Mouse (Mus musculus): ENCODE results near the gene Adprhl1.

Adprhl1 gene

GRCm38 (mm10) chr8:13254019-13254418, at the start of gene Adprhl1:
TSS of gene Adprhl1 (minus strand) at chr8:13254162.
- DNase-seq (ENCODE audit: low read depth, low spot score): peak; percentile 76

- DNase-seq (ENCODE audit: low read depth, low spot score): no peak
Observed at GRCm38 (mm10) chr8:13301036-13301435, 47.1 kb upstream of the Adprhl1 start.

GRCm38 (mm10) chr8:13299571-13299970, 45.6 kb upstream of the Adprhl1 start:
- DNase-seq (ENCODE audit: low read depth, low spot score): no peak

DNA sequence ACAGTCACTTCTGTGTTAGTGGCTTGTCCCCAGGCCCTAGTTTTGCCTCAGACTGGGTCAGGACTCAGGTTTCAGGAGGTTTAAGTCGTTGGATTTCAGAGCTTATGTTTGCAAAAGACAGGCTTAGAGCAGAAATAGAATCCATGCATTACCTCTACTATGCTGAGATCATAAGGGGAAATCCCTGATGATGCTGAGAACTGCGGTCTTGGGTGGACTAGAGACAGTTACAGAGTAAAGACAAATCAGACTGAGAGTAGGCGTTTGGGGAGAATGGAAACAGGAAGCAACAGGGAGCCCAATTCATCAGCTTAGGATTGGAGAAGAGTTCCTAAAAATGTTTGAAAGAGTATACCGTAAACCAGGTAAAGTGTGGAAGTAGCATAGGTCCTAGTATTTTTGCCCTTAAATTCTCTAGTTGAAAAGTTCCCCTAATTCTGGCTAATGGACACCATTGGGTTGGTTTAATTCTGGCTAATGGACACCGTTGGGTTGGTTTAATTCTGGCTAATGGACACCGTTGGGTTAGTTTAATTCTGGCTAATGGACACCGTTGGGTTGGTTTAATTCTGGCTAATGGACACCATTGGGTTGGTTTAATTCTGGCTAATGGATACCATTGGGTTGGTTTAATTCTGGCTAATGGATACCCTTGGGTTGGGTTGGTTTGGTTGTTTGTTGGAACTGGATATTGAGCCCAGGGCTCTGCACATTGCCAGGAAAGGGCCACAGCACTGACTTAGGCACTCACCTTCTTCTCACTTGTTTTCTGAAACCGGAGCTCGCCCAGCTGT, 39.9 kb upstream of the Adprhl1 start:
- no peak for DNase-seq (ENCODE audit: low read depth, low spot score)

DNA sequence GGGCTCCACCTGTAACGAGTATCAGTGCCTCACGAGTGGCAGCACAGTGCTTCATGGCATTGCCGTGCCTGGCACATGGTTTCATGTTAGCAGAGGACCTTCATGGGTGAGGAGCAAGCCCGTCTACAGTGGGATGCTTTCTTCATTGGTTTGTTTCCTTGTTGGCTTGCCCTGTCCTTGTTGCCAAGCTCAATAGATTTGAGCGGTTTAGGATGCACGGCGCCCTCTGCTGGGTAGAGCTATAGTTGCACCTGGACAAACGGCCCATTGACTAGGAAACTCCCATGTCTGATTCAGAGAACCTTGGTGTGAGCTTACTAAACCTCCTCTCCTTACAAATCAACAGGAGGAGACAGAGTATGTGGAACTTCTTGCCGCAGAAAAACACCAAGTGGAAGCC, 38.4 kb upstream of the Adprhl1 start:
- DNase-seq (ENCODE audit: low read depth, low spot score): peak; percentile 95

DNA sequence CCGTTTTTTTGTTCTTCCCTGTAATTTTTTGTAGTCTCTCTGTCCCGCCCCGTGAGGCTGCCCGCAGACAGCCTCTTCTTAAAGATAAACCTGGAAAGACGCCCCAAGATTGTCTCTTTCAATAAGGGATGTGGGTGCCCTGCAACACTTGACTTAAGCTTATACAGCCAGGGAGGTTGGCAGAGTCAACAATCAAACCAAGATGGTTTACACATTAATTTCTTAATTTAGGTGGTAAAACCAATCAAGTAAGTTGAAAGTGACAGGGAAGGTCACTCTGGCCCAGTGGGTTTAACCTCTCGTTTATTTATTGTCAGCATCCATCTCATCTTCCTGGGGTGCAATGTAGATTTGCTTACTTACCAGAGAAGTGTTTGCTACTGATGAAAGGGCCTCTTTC, 34.7 kb upstream of the Adprhl1 start:
- peak; percentile 23 for DNase-seq (ENCODE audit: low read depth, low spot score)

- DNase-seq (ENCODE audit: low read depth, low spot score): peak; percentile 98
Observed at GRCm38 (mm10) chr8:13287692-13288623, 34.0 kb upstream of the Adprhl1 start, which contains the start of the genes Dcun1d2 and Tmco3. TSS of gene Dcun1d2 (minus strand) at chr8:13288131. TSS of gene Tmco3 (plus strand) at chr8:13288190.

- DNase-seq (ENCODE audit: low read depth, low spot score): peak; percentile 91
Observed at GRCm38 (mm10) chr8:13287304-13287691, 33.3 kb upstream of the Adprhl1 start.

DNA sequence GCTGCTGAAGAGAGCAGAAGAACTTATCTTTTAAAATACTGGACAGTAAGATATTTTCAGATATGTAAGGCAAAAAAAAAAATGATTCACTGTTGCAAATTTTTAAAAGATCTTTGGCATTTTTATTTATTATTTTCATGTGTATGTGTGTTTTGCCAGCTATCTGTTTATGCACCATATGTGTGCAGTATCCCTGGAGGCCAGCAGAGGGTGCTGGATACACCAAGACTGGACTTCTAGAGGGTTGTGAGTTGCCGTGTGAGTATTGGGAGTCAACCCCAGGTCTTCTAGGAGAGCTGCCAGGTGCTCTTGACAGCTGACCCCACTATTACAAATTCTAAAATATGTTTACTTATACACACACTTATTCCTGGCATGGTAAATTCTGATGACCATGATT, 29.2 kb upstream of the Adprhl1 start:
- DNase-seq (ENCODE audit: low read depth, low spot score): peak; percentile 22

GRCm38 (mm10) chr8:13276941-13277447, 23.0 kb upstream of the Adprhl1 start:
- no peak for DNase-seq (ENCODE audit: low read depth, low spot score)

DNA sequence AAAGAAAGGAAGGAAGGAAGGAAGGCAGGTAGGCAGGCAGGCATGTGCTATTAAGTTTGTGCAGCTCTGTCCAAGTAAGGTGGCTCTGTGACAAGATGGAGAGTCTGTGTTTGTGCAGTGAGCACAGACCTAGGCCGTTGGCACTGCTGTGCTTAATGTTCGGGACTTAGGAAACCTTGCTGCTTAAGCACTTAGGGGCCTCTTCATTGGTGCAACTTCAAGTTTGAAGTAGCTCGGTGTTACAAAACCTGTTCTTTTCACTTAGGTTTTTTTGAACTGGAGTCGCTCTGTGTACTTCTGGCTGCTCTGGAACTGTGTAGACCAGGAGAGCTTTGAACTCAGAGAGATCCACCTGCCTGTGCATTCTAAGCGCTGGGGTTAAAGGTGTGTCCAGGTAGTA, 18.9 kb upstream of the Adprhl1 start:
- no peak for DNase-seq (ENCODE audit: low read depth, low spot score)

DNA sequence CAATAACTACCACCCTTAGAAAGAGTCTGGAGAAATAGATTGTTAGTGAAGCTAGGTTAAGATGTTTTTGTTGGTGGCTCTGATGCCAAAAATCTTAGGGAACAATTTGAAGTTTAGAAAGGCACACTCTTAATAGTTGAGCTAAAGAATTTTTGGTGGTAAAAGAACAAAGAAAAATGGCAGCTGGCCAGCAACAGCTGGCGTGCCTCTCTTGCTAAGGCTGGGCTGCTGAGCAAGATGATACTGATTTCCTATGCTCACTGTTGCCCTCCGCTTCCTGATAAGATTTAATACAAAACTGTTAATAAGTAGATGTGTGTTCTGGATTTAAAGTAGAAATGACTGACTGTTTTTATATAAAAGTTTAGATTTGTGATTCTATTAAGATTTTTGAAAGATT, 13.6 kb upstream of the Adprhl1 start:
- DNase-seq (ENCODE audit: low read depth, low spot score): no peak

GRCm38 (mm10) chr8:13263376-13263775, 9.4 kb upstream of the Adprhl1 start:
- no peak for DNase-seq (ENCODE audit: low read depth, low spot score)

DNA sequence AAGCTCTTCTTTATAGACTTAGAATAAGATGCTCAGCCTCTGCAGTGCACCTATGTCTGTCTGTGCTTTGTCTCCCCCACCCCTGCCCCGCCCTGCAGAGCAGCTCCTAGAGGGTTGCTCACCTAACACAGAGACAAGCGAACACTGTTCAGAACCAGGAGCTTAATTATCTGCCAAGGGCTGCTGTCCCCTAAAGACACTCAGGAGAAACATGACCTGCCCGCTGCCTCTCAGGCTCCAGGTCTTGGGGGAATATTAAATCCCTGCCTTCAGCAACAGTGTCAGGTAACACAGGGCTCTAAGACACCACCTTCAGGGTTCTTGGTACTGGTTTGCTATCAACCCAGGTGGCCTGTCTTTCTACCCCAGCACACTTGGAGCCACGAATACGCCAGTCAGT, 549 bp downstream of the Adprhl1 start:
- DNase-seq (ENCODE audit: low read depth, low spot score): no peak

GRCm38 (mm10) chr8:13252837-13253236, 1.1 kb downstream of the Adprhl1 start:
- DNase-seq (ENCODE audit: low read depth, low spot score): no peak

DNA sequence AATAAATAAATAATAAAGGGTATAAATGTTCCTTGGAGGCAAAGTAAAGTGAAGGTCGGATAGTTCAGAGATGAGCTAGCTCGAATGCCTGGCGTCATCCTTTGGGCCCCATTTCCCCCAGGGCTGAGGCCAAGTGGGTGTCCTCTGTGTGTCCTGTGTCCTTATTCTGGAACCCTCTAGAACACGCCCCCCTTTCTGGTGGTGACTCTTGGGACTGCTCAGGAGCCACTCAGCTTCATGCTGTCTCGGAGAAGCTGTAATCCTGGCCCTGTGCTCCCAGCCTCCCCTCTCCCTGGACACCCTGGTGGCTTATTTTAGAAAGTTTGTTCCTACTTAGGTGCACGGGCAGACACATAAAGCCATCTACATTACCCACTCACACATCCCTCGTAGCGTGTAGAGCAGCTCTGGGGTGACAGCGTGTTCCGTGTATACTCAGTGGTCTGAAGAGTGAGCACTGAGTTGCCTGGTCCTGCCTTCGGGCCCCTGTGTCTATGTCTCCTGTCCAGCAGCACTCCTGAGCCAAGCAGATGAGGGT, 9.6 kb downstream of the Adprhl1 start:
- no peak for DNase-seq (ENCODE audit: low read depth, low spot score)

- DNase-seq (ENCODE audit: low read depth, low spot score): no peak
Observed at GRCm38 (mm10) chr8:13242985-13243870, 10.7 kb downstream of the Adprhl1 start.

DNA sequence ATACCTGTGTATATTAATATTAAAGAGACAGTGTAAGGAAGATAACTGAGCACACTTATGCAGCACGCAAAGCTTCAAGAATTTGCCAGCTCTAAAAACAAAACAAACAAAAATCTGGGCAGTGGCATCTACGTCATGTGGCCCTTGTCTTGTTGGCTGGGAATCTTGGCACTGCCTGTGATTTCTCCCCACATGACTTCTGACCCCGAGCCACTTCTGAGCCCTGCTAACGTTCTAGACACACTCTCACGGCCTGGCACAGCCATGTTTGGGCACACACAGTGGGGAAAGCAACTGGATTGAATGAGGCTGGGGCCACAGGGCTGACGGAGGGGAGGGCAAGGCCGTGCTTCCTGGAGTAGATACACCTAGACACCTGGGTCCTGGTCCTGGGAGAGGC, 13.3 kb downstream of the Adprhl1 start:
- no peak for DNase-seq (ENCODE audit: low read depth, low spot score)

GRCm38 (mm10) chr8:13240055-13240454, 13.9 kb downstream of the Adprhl1 start:
- no peak for DNase-seq (ENCODE audit: low read depth, low spot score)

DNA sequence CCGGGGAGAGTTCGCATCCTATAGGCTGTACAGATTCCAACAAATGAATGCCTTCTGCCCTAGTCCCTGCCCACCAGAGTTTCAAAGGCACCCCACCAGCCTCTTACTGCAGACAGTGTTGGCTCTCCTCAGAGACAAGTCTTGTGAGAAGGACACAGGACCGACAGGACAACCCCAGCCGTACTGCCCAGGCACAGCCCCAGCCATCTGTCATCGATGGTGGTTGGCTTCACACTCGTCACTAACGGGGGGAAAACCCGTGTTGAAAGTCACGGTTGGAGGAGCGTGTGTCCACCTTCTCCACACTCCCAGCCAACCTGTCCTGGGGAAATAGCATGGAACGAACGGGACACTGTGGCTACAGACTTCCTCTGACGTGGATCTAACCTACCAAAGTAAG, 19.2 kb downstream of the Adprhl1 start:
- DNase-seq (ENCODE audit: low read depth, low spot score): no peak

- no peak for DNase-seq (ENCODE audit: low read depth, low spot score)
Observed at GRCm38 (mm10) chr8:13230471-13230870, 23.5 kb downstream of the Adprhl1 start.

All from 3T3-L1 (cell line).